Mouse (Mus musculus) megakaryocyte, embryonic 14.5 days (primary cell): ENCODE data around the gene Arsb.

Source experiments
- FLI1 ChIP-seq: IDR thresholded peaks from 2 replicates; pipeline ENCODE4 v1.6.1; 2012; ENCODE audit warnings: low read length, inconsistent platforms, mixed read lengths
- GATA1 ChIP-seq: IDR thresholded peaks from 3 replicates; pipeline ENCODE4 v1.6.1; 2012; ENCODE audit warnings: mixed read lengths, low read length, inconsistent platforms, borderline replicate concordance

- TF ChIP-seq GATA1 (no peak), FLI1 (no peak)
These were observed 47.2 kb upstream of the Arsb start for GRCm38 (mm10) chr13:93724206-93724605.
